Mouse (Mus musculus) megakaryocyte, adult 5-6 weeks (primary cell): ENCODE measurements around the gene Dhrs2. TPM values are rescaled to one million over a fixed set of nuclear protein-coding genes. Genes with fewer than 3 reads are reported as not detected.

Source experiments
- ATAC-seq: 2 replicates; pipeline ENCODE4 v1.8.0; 2016; ENCODE audit warnings: mild to moderate bottlenecking, inconsistent platforms; ENCODE audit not compliant: poor library complexity, severe bottlenecking
- total RNA-seq, 2 experiments: library from RNA; stranded (forward) in 1 of 2; stranded (reverse) in 1 of 2; fragments of 153-499, 151-499 nt in 1 of 2; fragments of 221-1000, 200-1000 nt in 1 of 2; gene quantifications; 2 replicates each; pipeline versions ENCODE4 v1.2.3 to v1.2.4; 2015 to 2017

Gene Dhrs2
- total RNA-seq, 2 experiments from 2014 or later, result not detected

DNA sequence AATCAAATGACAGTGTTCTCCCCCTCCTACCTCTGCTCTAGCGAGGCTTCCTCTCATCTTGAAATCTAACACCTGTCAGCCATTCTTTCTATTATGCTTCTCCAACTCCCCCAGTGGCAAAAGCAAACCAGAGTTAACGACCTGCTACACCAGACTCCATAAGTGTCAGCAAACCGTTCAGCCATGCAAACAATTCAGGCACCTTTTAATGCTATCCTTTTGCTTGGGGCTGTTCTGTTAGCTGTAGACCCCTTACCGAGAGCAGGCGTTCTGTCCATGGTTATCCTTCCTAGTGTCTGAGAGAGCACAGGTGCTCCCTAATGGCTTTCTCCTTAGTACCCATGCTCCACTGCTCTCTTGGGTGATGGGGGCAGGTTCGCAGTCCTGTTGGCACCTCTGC lies 25.4 kb downstream of the Dhrs2 start:
- no peak for ATAC-seq

DNA sequence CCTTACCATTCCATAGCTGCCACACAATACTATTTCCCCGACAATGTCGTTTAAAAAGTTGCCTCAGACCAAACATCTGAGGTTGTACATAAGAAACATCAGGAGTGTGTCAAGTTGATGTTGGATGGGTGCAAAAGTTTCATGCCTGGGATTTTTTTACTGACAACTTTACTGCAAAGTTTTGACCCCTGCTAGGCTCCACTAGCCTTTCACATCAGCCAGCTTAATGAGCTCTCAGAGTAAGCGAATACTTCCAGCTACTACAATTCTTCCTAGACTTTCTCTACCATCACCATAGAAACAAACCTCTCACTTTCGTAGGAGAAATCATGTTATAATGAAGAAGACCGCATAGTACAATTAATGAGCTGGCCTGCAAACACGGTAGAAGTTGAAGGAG lies 26.5 kb downstream of the Dhrs2 start:
- no peak for ATAC-seq

DNA sequence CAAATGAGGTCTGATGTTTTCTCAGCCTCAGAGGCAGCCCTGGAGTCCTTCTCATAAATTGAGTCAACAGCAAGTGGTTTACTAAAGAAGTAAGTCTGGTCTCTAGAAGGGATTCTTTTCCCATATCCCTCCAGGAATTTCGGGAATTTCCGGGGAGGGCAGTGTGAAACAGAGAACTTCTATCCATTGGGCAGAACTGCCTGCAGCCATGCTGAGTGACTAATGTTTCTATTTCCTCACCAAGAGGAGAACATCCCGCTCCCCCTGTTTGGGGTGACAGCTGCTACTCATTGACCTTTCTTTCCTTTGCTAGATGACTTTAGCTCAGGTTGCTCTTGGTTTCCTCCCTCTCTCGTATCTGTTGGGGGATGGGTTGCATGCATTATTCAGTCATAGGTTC lies 31.8 kb downstream of the Dhrs2 start:
- ATAC-seq, result no peak

DNA sequence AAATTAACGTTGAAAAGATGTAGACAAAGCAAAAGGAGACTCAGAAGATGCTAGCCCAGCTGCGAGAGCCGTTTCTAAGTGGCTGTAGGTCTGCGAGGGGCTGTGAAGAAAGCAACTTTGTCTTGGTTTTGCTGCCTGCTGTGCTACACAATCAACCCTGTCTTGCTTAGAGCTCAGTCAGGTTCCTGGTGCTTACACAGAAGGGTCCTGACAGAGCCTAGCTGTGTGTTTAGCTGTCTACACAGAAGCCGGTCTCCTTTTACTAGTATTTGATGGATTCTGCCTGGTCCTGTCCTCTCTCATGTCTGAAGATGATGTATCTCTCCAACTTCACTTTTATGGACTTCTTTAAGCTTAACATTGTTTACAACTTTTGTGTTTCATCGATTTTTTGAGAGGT lies 33.6 kb downstream of the Dhrs2 start:
- no peak for ATAC-seq

DNA sequence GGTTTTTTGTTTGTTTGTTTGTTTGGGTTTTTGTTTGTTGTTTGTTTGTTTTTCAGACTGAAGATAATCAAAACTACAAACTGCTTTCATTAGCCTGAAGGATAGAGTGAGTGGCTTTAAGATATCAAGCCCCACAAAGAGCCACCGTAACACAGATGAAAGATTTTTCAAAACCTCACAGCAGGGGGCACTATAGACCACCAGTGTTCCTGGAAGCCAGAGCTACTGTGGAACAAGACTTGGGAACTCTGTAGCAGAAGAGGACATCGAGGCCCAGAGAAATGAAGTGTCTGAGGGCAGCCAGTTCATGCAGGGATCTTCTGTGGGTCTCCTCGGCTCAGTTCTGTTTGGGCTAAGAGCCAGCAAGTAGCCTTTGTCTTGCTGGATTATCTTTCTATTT lies 49.4 kb downstream of the Dhrs2 start:
- ATAC-seq, result no peak

DNA sequence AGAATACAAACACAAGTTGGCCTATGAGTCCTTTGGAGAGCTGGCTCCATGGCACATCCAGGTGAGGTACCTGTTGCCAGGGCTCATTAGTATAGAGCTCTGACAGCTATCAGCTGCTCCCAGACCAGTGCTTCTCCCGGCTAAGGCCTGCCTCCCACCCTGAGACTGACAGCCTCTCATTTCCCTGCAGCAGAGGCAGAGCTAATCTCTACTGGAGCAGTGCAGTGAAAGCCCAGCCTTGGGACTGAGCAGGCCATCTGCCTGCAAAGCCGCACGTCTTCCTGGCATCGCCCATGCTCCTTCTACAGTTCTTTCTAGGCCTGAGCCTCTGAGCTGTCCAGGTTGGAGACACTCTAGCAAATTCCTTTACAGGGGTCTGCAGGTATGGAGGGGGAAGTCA lies 51.2 kb downstream of the Dhrs2 start:
- ATAC-seq, result no peak

DNA sequence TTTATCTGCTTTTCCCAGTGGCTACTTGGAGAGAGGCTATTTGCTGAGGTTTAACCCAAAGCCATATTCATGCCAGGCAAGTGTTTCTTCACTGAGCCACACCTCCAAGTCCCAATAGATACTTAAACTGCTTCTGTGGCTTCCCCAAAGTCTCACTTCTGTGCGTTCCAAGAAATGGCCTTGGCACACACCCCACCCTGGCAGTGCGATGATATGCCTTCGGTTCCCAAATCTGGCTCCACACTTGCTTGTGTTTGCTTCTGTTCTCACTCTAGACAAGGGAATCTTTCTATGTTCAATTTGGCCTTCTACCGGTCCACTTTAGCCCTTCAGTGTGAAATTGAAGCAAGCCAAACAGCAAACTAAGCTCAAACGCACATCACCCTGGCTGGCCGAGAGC lies 53.0 kb downstream of the Dhrs2 start:
- no peak for ATAC-seq

DNA sequence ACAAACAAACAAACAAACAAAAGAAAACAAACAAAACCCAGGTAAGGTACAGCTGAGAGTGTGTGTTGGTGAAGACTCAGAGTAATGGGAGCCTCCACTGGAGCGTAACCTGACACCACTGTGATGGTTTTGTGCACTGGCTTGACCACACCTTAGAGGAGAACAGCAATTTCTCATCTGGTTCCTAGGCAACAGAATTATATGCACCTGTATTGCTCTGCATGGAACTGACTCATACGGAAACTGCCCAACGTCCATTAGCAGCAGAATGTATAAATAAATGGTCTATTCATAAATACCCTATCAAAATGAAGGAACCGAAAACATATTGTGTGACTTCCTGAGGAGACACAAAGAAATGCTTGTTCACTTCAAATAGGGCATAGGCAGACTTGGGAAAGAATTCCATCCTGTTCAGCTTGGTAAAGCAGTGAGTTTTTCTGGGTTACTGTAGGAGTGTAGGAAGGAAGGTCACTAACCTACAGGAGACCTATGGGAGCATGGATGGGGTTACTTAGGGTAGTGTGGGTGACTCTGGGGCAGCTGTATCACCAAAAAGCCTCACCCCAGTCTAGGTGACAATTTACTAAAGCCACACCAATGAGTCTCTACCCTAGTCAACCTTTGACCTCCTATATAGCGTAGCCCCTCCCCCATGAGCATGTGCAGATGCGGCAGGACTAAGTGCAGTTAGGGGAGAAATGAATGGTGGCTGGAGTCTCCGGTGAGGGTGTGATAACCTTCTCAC lies 57.7 kb downstream of the Dhrs2 start:
- no peak for ATAC-seq

Other genes with a start within 250 kb of the Dhrs2 start
- not detected in 2 replicates for gene Gm17428, start 245.1 kb upstream of the Dhrs2 start, total RNA-seq (2015)
- not detected in 2 replicates for gene Gm17428, start 245.1 kb upstream of the Dhrs2 start, total RNA-seq (2017)
- not detected in 2 replicates for gene Myh7, start 227.4 kb upstream of the Dhrs2 start, total RNA-seq (2015)
- not detected in 2 replicates for gene Myh7, start 227.4 kb upstream of the Dhrs2 start, total RNA-seq (2017)
- 56.1 and 56.9 TPM in 2 replicates for gene Ngdn, start 206.6 kb upstream of the Dhrs2 start, total RNA-seq (2015)
- 32.9 and 52.7 TPM in 2 replicates for gene Ngdn, start 206.6 kb upstream of the Dhrs2 start, total RNA-seq (2017)
- gene Zfhx2, start 129.7 kb upstream of the Dhrs2 start, total RNA-seq (2015), result 2.0 and 2.1 TPM in 2 replicates
- 1.1 and 1.3 TPM in 2 replicates for gene Zfhx2, start 129.7 kb upstream of the Dhrs2 start, total RNA-seq (2017)
- gene Thtpa, start 127.2 kb upstream of the Dhrs2 start, total RNA-seq (2015), result 5.4 and 6.9 TPM in 2 replicates
- 5.9 and 7.2 TPM in 2 replicates for gene Thtpa, start 127.2 kb upstream of the Dhrs2 start, total RNA-seq (2017)
- gene Ap1g2, start 115.4 kb upstream of the Dhrs2 start, total RNA-seq (2015), result 43.2 and 46.7 TPM in 2 replicates
- 11.8 and 18.3 TPM in 2 replicates for gene Ap1g2, start 115.4 kb upstream of the Dhrs2 start, total RNA-seq (2017)
- not detected in 2 replicates for gene Jph4, start 105.1 kb upstream of the Dhrs2 start, total RNA-seq (2015)
- gene Jph4, start 105.1 kb upstream of the Dhrs2 start, total RNA-seq (2017), result not detected in 2 replicates